Mouse (Mus musculus): ENCODE data around the gene Akirin1. TPM values are rescaled to one million over a fixed set of nuclear protein-coding genes. Genes with fewer than 3 reads are reported as not detected.

The Akirin1 gene
- polyA plus RNA-seq, 1 experiment from 2014 or later, result 81.8 TPM

DNA sequence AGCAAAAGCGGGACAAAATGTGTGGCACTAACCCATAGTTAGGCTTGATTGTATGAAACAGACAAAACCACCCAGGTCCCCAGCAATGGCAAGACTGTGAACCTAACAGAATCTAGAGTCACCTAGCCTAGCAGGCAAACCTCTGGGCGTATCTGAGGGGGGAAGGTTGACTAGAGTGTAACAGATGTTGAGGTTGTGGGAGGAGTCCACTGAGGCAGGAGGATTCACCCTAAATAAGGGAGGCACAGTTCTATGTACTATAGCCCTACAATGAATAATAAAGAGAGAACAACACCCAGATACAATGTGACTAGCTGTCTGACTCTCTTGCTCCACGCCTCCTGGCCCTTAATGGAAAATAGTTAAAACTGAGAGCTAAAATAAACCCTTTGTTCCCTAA is 58.1 kb downstream of the Akirin1 start:
- no peak overlapping the region for H3K4me3 ChIP-seq (ENCODE audit: low read depth, low read length)
- peaks cover 3% of the 10 kb centered on the region; the same call in 1 of the 2 replicates for H3K4me1 ChIP-seq (ENCODE audit: control insufficient read depth, insufficient read depth, low read length)
- no peaks in the 10 kb centered on the region for H3K9me3 ChIP-seq (ENCODE audit: control insufficient read depth, low read length)
- no peak overlapping the region for H3K27ac ChIP-seq (ENCODE audit: low read depth, low read length)
- WGBS, result 82% methylated on average over 3 of the region's 3 CpGs
- no peak overlapping the region for H3K9ac ChIP-seq (replicated peaks; ENCODE audit: low read depth, low read length)
- H3K4me2 ChIP-seq (ENCODE audit: low read depth, low read length), result no peak overlapping the region
- ATAC-seq (ENCODE audit: low read depth), result no peak
- H3K36me3 ChIP-seq (ENCODE audit: control insufficient read depth, insufficient read depth, low read length), result no peaks in the 10 kb centered on the region
- no peaks in the 10 kb centered on the region for H3K27me3 ChIP-seq (ENCODE audit: control insufficient read depth, insufficient read depth, low read length)

DNA sequence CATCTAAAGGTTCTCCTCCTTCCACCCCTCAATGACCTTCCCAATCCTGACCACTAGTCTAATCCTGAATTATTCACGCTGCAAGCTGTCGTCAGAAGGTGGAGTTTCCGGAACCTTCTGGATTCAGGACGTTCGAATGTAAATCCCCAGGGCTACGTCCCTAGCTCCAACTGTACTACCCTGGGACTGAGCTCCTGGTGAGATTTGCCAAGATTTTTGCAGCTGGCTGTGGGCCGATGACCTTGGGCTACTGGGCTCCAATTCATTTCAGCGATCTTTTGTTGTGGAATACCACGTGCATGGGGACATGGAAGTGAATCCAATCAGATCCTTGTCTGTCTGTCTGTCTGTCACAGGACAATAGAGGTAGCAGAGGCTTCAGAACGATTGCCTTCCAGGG is 59.8 kb downstream of the Akirin1 start:
- H3K4me2 ChIP-seq (ENCODE audit: low read depth, low read length), result no peak overlapping the region
- no peak for ATAC-seq (ENCODE audit: low read depth)
- H3K27ac ChIP-seq (ENCODE audit: low read depth, low read length), result no peak overlapping the region
- no peaks in the 10 kb centered on the region for H3K9me3 ChIP-seq (ENCODE audit: control insufficient read depth, low read length)
- H3K36me3 ChIP-seq (ENCODE audit: control insufficient read depth, insufficient read depth, low read length), result no peaks in the 10 kb centered on the region
- no peak overlapping the region for H3K4me3 ChIP-seq (ENCODE audit: low read depth, low read length)
- H3K27me3 ChIP-seq (ENCODE audit: control insufficient read depth, insufficient read depth, low read length), result no peaks in the 10 kb centered on the region
- H3K9ac ChIP-seq (replicated peaks; ENCODE audit: low read depth, low read length), result no peak overlapping the region
- peaks cover 11% of the 10 kb centered on the region for H3K4me1 ChIP-seq (ENCODE audit: control insufficient read depth, insufficient read depth, low read length)
- 85% methylated on average over 10 of the region's 10 CpGs for WGBS

DNA sequence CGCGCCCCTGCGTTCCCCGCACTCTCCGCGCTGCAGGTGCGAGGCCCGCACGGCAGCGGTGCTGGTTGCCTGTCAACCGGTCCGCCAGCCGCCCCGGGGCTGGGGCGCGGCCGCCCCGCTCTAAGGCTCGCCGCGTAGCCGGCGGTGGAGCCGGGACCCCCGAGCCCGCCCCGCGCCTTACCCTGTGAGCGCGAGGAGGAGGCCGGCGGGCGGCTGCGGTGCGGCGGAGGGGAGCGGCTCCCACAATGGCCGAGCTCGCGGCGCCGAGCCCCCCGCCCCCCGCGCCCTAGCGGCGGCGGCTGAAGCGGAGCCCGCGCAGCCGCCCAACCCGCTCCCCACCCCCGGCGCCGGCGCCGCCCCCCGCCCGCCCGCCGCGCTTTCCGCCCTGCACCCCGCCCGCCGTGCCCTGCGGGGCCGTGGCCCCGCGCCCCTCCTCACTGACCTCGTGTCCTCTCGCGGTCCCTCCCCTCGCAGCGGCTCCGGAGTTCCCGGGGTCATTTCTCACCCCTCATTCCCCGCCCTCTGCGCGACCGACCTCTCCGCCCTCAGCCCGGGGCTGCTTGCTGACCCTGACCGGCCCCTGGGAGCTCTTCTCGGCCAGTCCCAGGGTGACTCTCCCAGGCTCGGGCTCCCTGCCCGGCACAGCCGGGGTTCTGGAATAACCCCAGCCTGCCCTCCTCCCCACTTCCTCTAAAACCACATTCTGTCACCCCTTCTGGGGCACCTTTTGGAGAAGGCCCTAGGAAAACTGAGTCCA is 62.9 kb downstream of the Akirin1 start:
- Histone ChIP-seq H3K36me3 (ENCODE audit: control insufficient read depth, insufficient read depth, low read length) (peaks cover 14% of the 10 kb centered on the region), H3K4me1 (ENCODE audit: control insufficient read depth, insufficient read depth, low read length) (peaks cover 24% of the 10 kb centered on the region), H3K4me3 (ENCODE audit: low read depth, low read length) (peak overlapping the region; percentile 95), H3K27me3 (ENCODE audit: control insufficient read depth, insufficient read depth, low read length) (no peaks in the 10 kb centered on the region), H3K9ac (replicated peaks; ENCODE audit: low read depth, low read length) (peak overlapping the region; percentile 97), H3K27ac (ENCODE audit: low read depth, low read length) (peak overlapping the region; percentile 94), H3K9me3 (ENCODE audit: control insufficient read depth, low read length) (no peaks in the 10 kb centered on the region), H3K4me2 (ENCODE audit: low read depth, low read length) (peak overlapping the region; percentile 92)
- ATAC-seq (ENCODE audit: low read depth), result peak; percentile 57
- WGBS, result 0% methylated on average over 31 of the region's 89 CpGs

DNA sequence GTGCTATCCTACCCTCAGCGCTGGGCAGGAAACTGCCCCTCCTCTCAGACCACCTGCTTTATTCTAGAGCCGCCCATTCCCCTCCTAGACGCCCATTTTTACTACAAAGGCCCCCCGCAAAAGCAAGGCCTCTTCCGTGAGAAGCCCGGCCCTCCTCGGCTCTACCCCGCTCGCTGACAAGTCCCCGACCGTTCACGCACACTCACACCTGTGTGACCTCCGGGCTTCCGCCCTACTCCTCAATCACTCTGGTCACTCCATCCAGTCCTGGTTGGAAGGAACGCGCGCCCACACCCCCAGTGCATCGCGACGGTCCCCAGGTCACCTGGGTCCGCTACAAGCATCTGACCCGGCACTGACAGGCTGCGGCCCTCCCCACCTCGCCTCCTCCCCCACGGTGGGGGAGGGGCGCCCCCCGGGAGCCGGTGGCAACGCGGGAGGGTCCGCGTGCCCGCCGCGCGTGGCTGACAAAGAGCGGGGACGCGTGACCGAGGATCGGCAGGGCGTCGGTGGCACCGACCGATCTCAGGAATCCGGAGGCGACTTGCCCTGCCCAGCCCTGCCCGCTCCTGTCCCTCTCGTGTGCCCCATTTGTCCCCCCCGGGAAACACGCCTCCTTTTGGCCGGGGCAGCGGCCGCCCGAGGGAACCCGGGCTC is 63.6 kb downstream of the Akirin1 start:
- ATAC-seq (ENCODE audit: low read depth), result peak; percentile 55
- H3K36me3 ChIP-seq (ENCODE audit: control insufficient read depth, insufficient read depth, low read length), result peaks cover 14% of the 10 kb centered on the region

DNA sequence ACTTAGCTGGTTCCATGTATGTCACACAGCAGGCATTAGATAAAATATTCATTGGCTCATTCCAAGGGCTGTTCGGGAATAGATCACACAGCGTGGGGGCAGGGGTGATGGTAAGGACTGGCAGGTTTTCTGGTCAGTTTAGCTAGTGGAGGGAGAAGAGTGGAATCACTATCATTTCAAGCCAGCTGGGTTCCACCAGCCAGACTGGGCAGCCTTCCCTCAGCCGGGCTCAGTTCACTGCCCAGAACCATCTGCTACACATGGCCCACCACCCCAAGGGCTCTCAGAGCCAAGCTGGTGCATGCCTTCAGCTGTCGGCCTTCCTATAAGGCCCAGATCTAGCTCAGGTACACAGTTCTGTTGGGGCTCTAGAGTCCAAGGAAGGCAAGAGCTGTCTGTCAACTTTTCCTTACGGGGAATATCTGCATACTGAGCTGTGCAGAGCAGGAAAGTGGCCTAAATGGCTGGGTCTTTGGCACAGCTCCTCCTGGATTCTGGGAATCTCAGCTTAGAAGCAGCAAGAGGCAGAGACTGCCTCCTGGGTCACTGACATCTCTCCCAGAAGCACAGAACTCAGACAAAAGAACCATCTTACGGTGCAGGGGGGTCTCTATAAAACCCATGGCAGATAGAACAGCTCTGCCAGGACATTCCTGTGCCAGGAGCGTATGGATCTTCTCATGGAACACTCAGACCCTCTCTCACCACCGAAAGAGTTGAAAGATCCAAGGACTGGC is 64.5 kb downstream of the Akirin1 start:
- Histone ChIP-seq H3K27me3 (ENCODE audit: control insufficient read depth, insufficient read depth, low read length) (no peaks in the 10 kb centered on the region), H3K4me3 (ENCODE audit: low read depth, low read length) (peak overlapping the region; percentile 95), H3K27ac (ENCODE audit: low read depth, low read length) (no peak overlapping the region; the same call in 1 of the 2 replicates), H3K4me1 (ENCODE audit: control insufficient read depth, insufficient read depth, low read length) (peaks cover 24% of the 10 kb centered on the region), H3K9me3 (ENCODE audit: control insufficient read depth, low read length) (no peaks in the 10 kb centered on the region), H3K36me3 (ENCODE audit: control insufficient read depth, insufficient read depth, low read length) (peaks cover 14% of the 10 kb centered on the region), H3K9ac (replicated peaks; ENCODE audit: low read depth, low read length) (peak overlapping the region; percentile 97), H3K4me2 (ENCODE audit: low read depth, low read length) (peak overlapping the region; percentile 92)
- WGBS, result 31% methylated on average over 8 of the region's 8 CpGs
- ATAC-seq (ENCODE audit: low read depth), result peak; percentile 7; the same call in 1 of the 2 replicates

More for the DNA sequence above, 63.6 kb downstream of the Akirin1 start:
- Histone ChIP-seq H3K27me3 (ENCODE audit: control insufficient read depth, insufficient read depth, low read length) (no peaks in the 10 kb centered on the region), H3K9ac (replicated peaks; ENCODE audit: low read depth, low read length) (peak overlapping the region; percentile 97), H3K4me2 (ENCODE audit: low read depth, low read length) (peak overlapping the region; percentile 92), H3K9me3 (ENCODE audit: control insufficient read depth, low read length) (no peaks in the 10 kb centered on the region), H3K4me1 (ENCODE audit: control insufficient read depth, insufficient read depth, low read length) (peaks cover 24% of the 10 kb centered on the region), H3K27ac (ENCODE audit: low read depth, low read length) (peak overlapping the region; percentile 94), H3K4me3 (ENCODE audit: low read depth, low read length) (peak overlapping the region; percentile 95)
- WGBS, result under 1% methylated on average over 45 of the region's 56 CpGs

DNA sequence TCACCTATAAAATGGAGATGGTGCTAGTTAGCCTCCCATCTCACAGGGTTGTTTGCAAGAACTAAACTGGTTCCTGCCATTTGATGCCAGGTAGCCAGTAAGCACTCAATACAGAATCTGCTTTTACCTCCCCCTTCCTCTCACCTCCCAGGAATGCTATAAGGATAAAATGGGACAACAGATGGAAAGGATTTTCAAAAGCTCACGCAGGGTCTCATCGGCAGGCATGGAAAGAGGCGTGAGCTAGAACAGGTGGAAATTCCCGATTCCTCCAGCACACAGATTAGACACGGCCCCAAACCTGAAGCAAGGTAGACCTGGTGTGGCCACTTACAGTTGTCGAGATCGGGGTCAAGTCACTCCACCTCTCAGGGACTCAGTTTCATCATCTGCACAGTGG is 65.1 kb downstream of the Akirin1 start:
- Histone ChIP-seq H3K4me2 (ENCODE audit: low read depth, low read length) (peak overlapping the region; percentile 92), H3K27ac (ENCODE audit: low read depth, low read length) (no peak overlapping the region; the same call in 1 of the 2 replicates), H3K4me3 (ENCODE audit: low read depth, low read length) (peak overlapping the region; percentile 95), H3K36me3 (ENCODE audit: control insufficient read depth, insufficient read depth, low read length) (peaks cover 14% of the 10 kb centered on the region), H3K4me1 (ENCODE audit: control insufficient read depth, insufficient read depth, low read length) (peaks cover 24% of the 10 kb centered on the region), H3K27me3 (ENCODE audit: control insufficient read depth, insufficient read depth, low read length) (no peaks in the 10 kb centered on the region), H3K9me3 (ENCODE audit: control insufficient read depth, low read length) (no peaks in the 10 kb centered on the region), H3K9ac (replicated peaks; ENCODE audit: low read depth, low read length) (peak overlapping the region; percentile 97; the same call in 1 of the 2 replicates)
- no peak for ATAC-seq (ENCODE audit: low read depth)
- 74% methylated on average over 7 of the region's 7 CpGs for WGBS

Other genes starting within 250 kb of the Akirin1 start
- 111 and 144 TPM in 2 replicates for gene Macf1, start 66.0 kb downstream of the Akirin1 start, polyA plus RNA-seq (2014; fragmentation: Nextera tagmentation; extraction: Ambion mirVana)
- 485 and 586 TPM in 2 replicates for gene Ndufs5, start 32.1 kb downstream of the Akirin1 start, polyA plus RNA-seq (2014; fragmentation: Nextera tagmentation; extraction: Ambion mirVana)
- 0.72 and 1.2 TPM in 2 replicates for gene Rhbdl2, start 37.5 kb upstream of the Akirin1 start, polyA plus RNA-seq (2014; fragmentation: Nextera tagmentation; extraction: Ambion mirVana)
- gene 4933427I04Rik, start 109.3 kb upstream of the Akirin1 start, polyA plus RNA-seq (2014; fragmentation: Nextera tagmentation; extraction: Ambion mirVana), result 0.21 and 0.35 TPM in 2 replicates
- gene Mycbp, start 154.5 kb upstream of the Akirin1 start, polyA plus RNA-seq (2014; fragmentation: Nextera tagmentation; extraction: Ambion mirVana), result 32.9 and 35.5 TPM in 2 replicates
- 47.3 and 52.3 TPM in 2 replicates for gene Rragc, start 167.1 kb upstream of the Akirin1 start, polyA plus RNA-seq (2014; fragmentation: Nextera tagmentation; extraction: Ambion mirVana)
- not detected in 2 replicates for gene 4930535I16Rik, start 167.7 kb upstream of the Akirin1 start, polyA plus RNA-seq (2014; fragmentation: Nextera tagmentation; extraction: Ambion mirVana)